Mouse (Mus musculus): ENCODE data around the gene Dock2. TPM values are rescaled to one million over a fixed set of nuclear protein-coding genes. Genes with fewer than 3 reads are reported as not detected.

Gene Dock2
- total RNA-seq, 1 experiment from 2014 or later, result 492 TPM

- ATAC-seq (ENCODE audit: extremely low read depth, insufficient number of reproducible peaks, low FRiP score, poor library complexity, severe bottlenecking), result no peak
Observed at GRCm38 (mm10) chr11:34319282-34319681, 464.4 kb downstream of the Dock2 start.

GRCm38 (mm10) chr11:34317001-34317400, 466.7 kb downstream of the Dock2 start:
- no peak for ATAC-seq (ENCODE audit: extremely low read depth, insufficient number of reproducible peaks, low FRiP score, poor library complexity, severe bottlenecking)

GRCm38 (mm10) chr11:34316176-34316575, 467.5 kb downstream of the Dock2 start:
- no peak for ATAC-seq (ENCODE audit: extremely low read depth, insufficient number of reproducible peaks, low FRiP score, poor library complexity, severe bottlenecking)

- ATAC-seq (ENCODE audit: extremely low read depth, insufficient number of reproducible peaks, low FRiP score, poor library complexity, severe bottlenecking), result no peak
Observed at GRCm38 (mm10) chr11:34315383-34315782, 468.3 kb downstream of the Dock2 start.

GRCm38 (mm10) chr11:34314534-34315379, 468.9 kb downstream of the Dock2 start, which contains the start of gene Fam196b:
Gene Fam196b, plus strand, starts transcription at chr11:34314822.
- ATAC-seq (ENCODE audit: extremely low read depth, insufficient number of reproducible peaks, low FRiP score, poor library complexity, severe bottlenecking), result no peak

DNA sequence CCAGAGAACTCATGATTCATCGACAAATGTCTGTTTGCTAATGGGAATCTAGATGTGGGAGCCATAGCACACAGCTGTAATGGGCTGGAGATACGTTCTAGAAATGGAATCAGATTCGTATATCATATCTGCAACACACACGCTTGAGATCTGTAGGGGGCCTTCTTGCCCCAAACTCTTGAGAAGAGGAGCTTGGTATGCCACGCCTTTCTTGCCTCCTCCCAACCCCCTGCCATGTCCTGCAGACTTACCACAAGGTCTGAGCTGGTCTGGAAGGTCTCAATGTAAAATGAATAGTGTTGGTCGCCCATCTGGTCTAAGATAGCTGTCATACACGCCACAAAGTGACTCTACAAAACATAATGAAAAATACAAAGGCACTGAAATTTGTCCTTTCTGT, 471.5 kb downstream of the Dock2 start:
- no peak for ATAC-seq (ENCODE audit: extremely low read depth, insufficient number of reproducible peaks, low FRiP score, poor library complexity, severe bottlenecking)

GRCm38 (mm10) chr11:34311717-34312116, 472.0 kb downstream of the Dock2 start:
- ATAC-seq (ENCODE audit: extremely low read depth, insufficient number of reproducible peaks, low FRiP score, poor library complexity, severe bottlenecking), result no peak

- no peak for ATAC-seq (ENCODE audit: extremely low read depth, insufficient number of reproducible peaks, low FRiP score, poor library complexity, severe bottlenecking)
Observed at GRCm38 (mm10) chr11:34309360-34309759, 474.3 kb downstream of the Dock2 start.

- ATAC-seq (ENCODE audit: extremely low read depth, insufficient number of reproducible peaks, low FRiP score, poor library complexity, severe bottlenecking), result no peak
Observed at GRCm38 (mm10) chr11:34308731-34309130, 475.0 kb downstream of the Dock2 start.

GRCm38 (mm10) chr11:34306231-34306630, 477.5 kb downstream of the Dock2 start:
- ATAC-seq (ENCODE audit: extremely low read depth, insufficient number of reproducible peaks, low FRiP score, poor library complexity, severe bottlenecking), result no peak

GRCm38 (mm10) chr11:34300064-34300463, 483.6 kb downstream of the Dock2 start:
- no peak for ATAC-seq (ENCODE audit: extremely low read depth, insufficient number of reproducible peaks, low FRiP score, poor library complexity, severe bottlenecking)

DNA sequence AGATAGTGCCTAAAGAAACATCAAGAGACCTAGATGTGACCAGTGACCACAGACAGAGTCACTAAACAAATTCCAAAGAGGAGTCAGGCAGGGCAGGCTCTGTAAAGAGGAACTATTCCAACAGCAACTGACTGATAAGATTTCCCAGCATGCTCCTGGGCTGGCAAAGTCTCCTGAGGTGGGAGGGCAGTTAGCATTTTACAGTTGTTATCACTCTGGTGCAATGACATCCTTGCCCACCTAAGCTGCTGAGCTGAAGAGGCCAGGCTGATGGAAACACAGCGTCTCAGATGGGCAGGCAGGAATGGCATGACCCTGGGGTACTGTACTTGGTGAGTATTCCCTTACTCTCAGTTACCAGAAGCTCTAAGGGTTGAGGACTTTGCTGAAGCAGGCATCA, 484.1 kb downstream of the Dock2 start:
- ATAC-seq (ENCODE audit: extremely low read depth, insufficient number of reproducible peaks, low FRiP score, poor library complexity, severe bottlenecking), result no peak

DNA sequence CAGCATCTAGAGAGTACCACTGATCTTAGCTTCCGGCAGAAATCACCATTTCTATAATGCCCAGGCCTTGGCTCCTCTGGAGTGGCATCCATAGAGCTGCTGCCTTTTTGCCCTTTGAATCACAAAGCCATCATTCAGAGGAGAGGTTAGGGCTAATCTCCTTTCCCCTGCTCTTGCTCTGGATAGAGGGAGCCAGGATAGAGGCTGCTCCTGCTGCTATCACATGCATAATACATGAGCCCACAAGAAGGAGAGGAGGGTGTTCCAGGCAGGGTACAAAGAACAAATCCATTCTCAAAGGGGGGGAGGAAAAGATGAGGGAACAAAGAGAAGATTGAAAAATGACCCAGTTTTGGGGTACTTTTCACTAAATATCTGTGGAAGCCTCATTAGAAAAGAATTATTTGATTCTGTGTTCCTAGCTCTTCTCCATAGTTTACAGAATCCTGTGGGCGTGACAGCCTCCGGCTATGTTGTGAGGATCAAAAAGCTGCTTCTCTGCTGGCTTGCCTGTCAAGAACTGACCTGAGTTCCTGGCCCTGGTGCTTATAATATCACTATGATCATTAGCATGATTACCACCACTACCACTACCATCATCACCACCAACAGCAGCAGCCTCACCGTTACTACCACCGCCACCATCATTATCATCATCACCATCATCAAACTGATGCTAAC, 485.9 kb downstream of the Dock2 start:
- no peak for ATAC-seq (ENCODE audit: extremely low read depth, insufficient number of reproducible peaks, low FRiP score, poor library complexity, severe bottlenecking)

DNA sequence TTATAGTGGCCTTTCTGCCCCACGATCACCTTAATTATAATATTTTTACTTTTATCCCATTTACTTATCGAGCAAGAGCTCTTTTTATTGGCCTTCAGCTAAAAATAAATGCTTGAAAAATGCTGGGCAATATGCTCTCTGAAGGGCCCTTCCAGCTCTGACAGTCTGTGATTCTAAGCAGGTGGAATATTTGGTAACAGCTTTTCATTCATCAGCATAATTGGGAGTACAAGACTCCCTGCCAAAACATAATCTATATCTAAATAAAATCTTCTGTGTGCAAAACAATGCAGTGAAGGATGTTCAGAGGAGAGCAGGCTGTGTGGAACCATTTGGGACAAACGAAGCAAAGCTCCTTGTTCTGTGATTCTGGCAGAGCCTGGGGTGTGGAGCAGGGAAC, 492.4 kb downstream of the Dock2 start:
- no peak for ATAC-seq (ENCODE audit: extremely low read depth, insufficient number of reproducible peaks, low FRiP score, poor library complexity, severe bottlenecking)

GRCm38 (mm10) chr11:34290708-34291107, 493.0 kb downstream of the Dock2 start:
- no peak for ATAC-seq (ENCODE audit: extremely low read depth, insufficient number of reproducible peaks, low FRiP score, poor library complexity, severe bottlenecking)

DNA sequence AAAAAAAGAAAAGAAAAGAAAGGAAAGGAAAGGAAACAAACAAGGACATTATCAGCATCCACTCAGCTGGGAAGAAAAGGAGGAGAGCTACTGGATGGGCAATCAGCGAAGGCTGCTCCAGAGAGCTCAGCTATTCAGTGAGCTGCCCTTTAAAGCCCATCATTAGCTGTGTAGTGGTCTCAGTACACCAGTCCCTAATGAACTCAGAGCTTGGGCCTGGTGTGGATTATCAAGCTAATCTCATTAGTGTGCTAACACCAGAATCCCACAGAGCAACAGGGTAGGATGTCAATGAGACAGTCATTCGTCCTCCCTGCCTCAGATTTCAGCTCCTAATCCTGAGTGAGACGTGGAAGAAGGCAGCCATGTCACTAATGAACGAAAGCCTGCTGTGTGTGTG, 493.4 kb downstream of the Dock2 start:
- no peak for ATAC-seq (ENCODE audit: extremely low read depth, insufficient number of reproducible peaks, low FRiP score, poor library complexity, severe bottlenecking)

- ATAC-seq (ENCODE audit: extremely low read depth, insufficient number of reproducible peaks, low FRiP score, poor library complexity, severe bottlenecking), result no peak
Observed at GRCm38 (mm10) chr11:34284124-34284808, 499.4 kb downstream of the Dock2 start.

- ATAC-seq (ENCODE audit: extremely low read depth, insufficient number of reproducible peaks, low FRiP score, poor library complexity, severe bottlenecking), result no peak
Observed at GRCm38 (mm10) chr11:34277047-34277445, 506.6 kb downstream of the Dock2 start.

GRCm38 (mm10) chr11:34276363-34277046, 507.2 kb downstream of the Dock2 start:
- ATAC-seq (ENCODE audit: extremely low read depth, insufficient number of reproducible peaks, low FRiP score, poor library complexity, severe bottlenecking), result no peak
